Mouse (Mus musculus) lung, postnatal 0 days (tissue): ENCODE measurements around the gene H2-T23. TPM values are rescaled to one million over a fixed set of nuclear protein-coding genes. Genes with fewer than 3 reads are reported as not detected.
"Not testable (repeated sequence)": the region's sequence is repeated elsewhere in the genome, so short reads cannot be mapped to it uniquely, and the experiment has no call there.

Experiments used
- ATAC-seq: fragments of 200-750 bp; cut with Nextera tagmentation; 2 replicates; pipeline ENCODE4 v1.8.0; 2017; ENCODE audit warnings: moderate library complexity
- DNase-seq: peaks from one replicate; pipeline ENCODE4 v3.0.0-alpha.2; 2016; ENCODE audit warnings: low spot score
- H3K27ac ChIP-seq: fragments of 300-500 bp; sonication (generic); 2 replicates; pipeline ENCODE4 v1.5.1; 2014; ENCODE audit warnings: antibody characterized with exemption, mild to moderate bottlenecking, low read length, mixed read lengths
- H3K27me3 ChIP-seq: fragments of 300-500 bp; sonication (generic); replicated peaks from 2 replicates; pipeline ENCODE4 v1.6.1; 2014; ENCODE audit warnings: low read length, mixed read lengths; ENCODE audit not compliant: insufficient read depth
- H3K36me3 ChIP-seq: fragments of 300-500 bp; sonication (generic); 2 replicates; pipeline ENCODE4 v1.6.1; 2014; ENCODE audit warnings: low read length, mixed read lengths; ENCODE audit not compliant: insufficient read depth
- H3K4me1 ChIP-seq: fragments of 300-500 bp; sonication (generic); 2 replicates; pipeline ENCODE4 v1.6.1; 2014; ENCODE audit warnings: antibody characterized with exemption, low read depth, low read length, mixed read lengths; ENCODE audit not compliant: insufficient read depth
- H3K4me2 ChIP-seq: fragments of 300-500 bp; sonication (generic); replicated peaks from 2 replicates; pipeline ENCODE4 v1.6.1; 2014; ENCODE audit warnings: low read depth, mild to moderate bottlenecking, low read length, moderate library complexity, mixed read lengths
- H3K4me3 ChIP-seq: fragments of 300-500 bp; sonication (generic); 2 replicates; pipeline ENCODE4 v1.5.1; 2014; ENCODE audit warnings: low read depth, low read length
- H3K9ac ChIP-seq: fragments of 300-500 bp; sonication (generic); replicated peaks from 2 replicates; pipeline ENCODE4 v1.6.1; 2014; ENCODE audit warnings: low read depth, mild to moderate bottlenecking
- H3K9me3 ChIP-seq: fragments of 300-500 bp; sonication (generic); 2 replicates; pipeline ENCODE4 v1.6.1; 2016; ENCODE audit warnings: low read length, mixed read lengths
- CTCF ChIP-seq: IDR thresholded peaks from 2 replicates; pipeline ENCODE4 v1.5.1; 2016; ENCODE audit warnings: antibody characterized with exemption, mild to moderate bottlenecking
- EP300 ChIP-seq: IDR thresholded peaks from 2 replicates; pipeline ENCODE4 v1.6.1; 2016; ENCODE audit warnings: antibody characterized with exemption, mild to moderate bottlenecking, control low read depth
- WGBS: fragments of 180-500 bp; shearing (Covaris S2); extraction: QIAGEN DNeasy Blood & Tissue Kit; methylation state at CpG from one replicate; pipeline ENCODE4 v1.1.7; 2014; 5-methylcytosine and 5-hydroxymethylcytosine counted together
- polyA plus RNA-seq: library from polyadenylated mRNA; unstranded; fragments of >200 nt; fragmentation: Nextera tagmentation; extraction: Ambion mirVana; gene quantifications from 2 replicates; pipeline ENCODE4 v1.2.1, GENCODE M21; 2015

The H2-T23 gene
- polyA plus RNA-seq, 1 experiment from 2014 or later = 50.4 TPM

GRCm38 (mm10) chr17:36042610-36043169 lies 10.0 kb upstream of the H2-T23 start, which contains the start of the genes H2-T22 and Gm6034:
Gene H2-T22 (minus strand): TSS chr17:36042747.
Gene Gm6034 (plus strand): TSS chr17:36042961.
- Histone ChIP-seq H3K4me2 (peak within 1 kb of the TSS; percentile 58), H3K27ac (peak within 1 kb of the TSS; percentile 62; the same call in 1 of the 2 replicates), H3K4me3 (peak within 1 kb of the TSS; percentile 37), H3K9ac (peak within 1 kb of the TSS; percentile 29)
- ATAC-seq = peak; percentile 97
- H3K27me3 ChIP-seq, H3K4me1 ChIP-seq, H3K9me3 ChIP-seq, H3K36me3 ChIP-seq: not testable (repeated sequence)
- DNase-seq = peak; percentile 98
- WGBS = 1% methylated on average over 12 of the region's 12 CpGs
- 0 out of 2 replicates have a peak, but pooled peaks have one; percentile 25 for TF ChIP-seq EP300

GRCm38 (mm10) chr17:36042055-36042454 lies 9.4 kb upstream of the H2-T23 start:
- WGBS = 0% methylated on average over 14 of the region's 19 CpGs
- peak; percentile 73 for ATAC-seq
- H3K36me3 ChIP-seq, H3K9me3 ChIP-seq, H3K4me1 ChIP-seq, H3K27me3 ChIP-seq, H3K27ac ChIP-seq: not testable (repeated sequence)
- H3K9ac ChIP-seq = peak overlapping the region; percentile 29; the same call in 1 of the 2 replicates
- peak overlapping the region; percentile 35 for H3K4me3 ChIP-seq
- DNase-seq = peak; percentile 21
- H3K4me2 ChIP-seq = peak overlapping the region; percentile 58

GRCm38 (mm10) chr17:36040604-36041003 lies 7.9 kb upstream of the H2-T23 start:
- H3K27ac ChIP-seq, H3K9ac ChIP-seq, H3K4me2 ChIP-seq, H3K36me3 ChIP-seq, DNase-seq, H3K27me3 ChIP-seq, H3K4me1 ChIP-seq, H3K9me3 ChIP-seq, H3K4me3 ChIP-seq, ATAC-seq: not testable (repeated sequence)
- WGBS = 83% methylated on average over 2 of the region's 2 CpGs

- H3K9ac ChIP-seq, H3K4me3 ChIP-seq, H3K9me3 ChIP-seq, H3K27me3 ChIP-seq, ATAC-seq, H3K4me1 ChIP-seq, DNase-seq, H3K36me3 ChIP-seq, H3K4me2 ChIP-seq, H3K27ac ChIP-seq: not testable (repeated sequence)
- 76% methylated on average over 13 of the region's 13 CpGs for WGBS
These were observed 3.5 kb upstream of the H2-T23 start for GRCm38 (mm10) chr17:36036126-36036525.

GRCm38 (mm10) chr17:36035010-36035638 lies 2.5 kb upstream of the H2-T23 start:
- peak; percentile 47 for ATAC-seq
- TF ChIP-seq CTCF = peak; percentile 66
- H3K27me3 ChIP-seq, H3K36me3 ChIP-seq, H3K4me3 ChIP-seq, H3K9ac ChIP-seq, H3K9me3 ChIP-seq, H3K4me1 ChIP-seq, H3K27ac ChIP-seq, H3K4me2 ChIP-seq: not testable (repeated sequence)
- DNase-seq = peak; percentile 69
- WGBS = 27% methylated on average over 3 of the region's 3 CpGs

GRCm38 (mm10) chr17:36034524-36034923 lies 1.9 kb upstream of the H2-T23 start:
- not testable (repeated sequence) for H3K27ac ChIP-seq, H3K4me2 ChIP-seq, H3K9me3 ChIP-seq, H3K36me3 ChIP-seq, H3K4me3 ChIP-seq, H3K9ac ChIP-seq, DNase-seq, H3K4me1 ChIP-seq, ATAC-seq, H3K27me3 ChIP-seq
- WGBS = 34% methylated on average over 3 of the region's 3 CpGs
